Mouse (Mus musculus) embryonic fibroblast, embryonic 13.5 days (primary cell): Measurements from ENCODE around the gene Mcts2. TPM values are rescaled to one million over a fixed set of nuclear protein-coding genes. Genes with fewer than 3 reads are reported as not detected.

Source experiments
- H3K27ac ChIP-seq: 2 replicates; pipeline ENCODE4 v1.5.1; 2012; ENCODE audit warnings: low read length, control low read depth, inconsistent platforms; ENCODE audit not compliant: insufficient read depth
- H3K4me1 ChIP-seq: 2 replicates; pipeline ENCODE4 v1.6.1; 2011; ENCODE audit warnings: low read length; ENCODE audit not compliant: control insufficient read depth, insufficient read depth
- H3K4me3 ChIP-seq: 2 replicates; pipeline ENCODE4 v1.5.1; 2011; ENCODE audit warnings: mild to moderate bottlenecking, control low read depth, low read length; ENCODE audit not compliant: insufficient read depth
- CTCF ChIP-seq: IDR thresholded peaks from 2 replicates; pipeline ENCODE4 v1.5.1; 2011; ENCODE audit warnings: mild to moderate bottlenecking, control low read depth, low read length, moderate library complexity, borderline replicate concordance; ENCODE audit not compliant: insufficient read depth
- POLR2A ChIP-seq: IDR thresholded peaks from 2 replicates; pipeline ENCODE4 v1.6.1; 2011; ENCODE audit warnings: low read depth, mild to moderate bottlenecking, control low read depth, low read length, moderate library complexity
- polyA plus RNA-seq: library from polyadenylated mRNA; stranded (reverse); fragments of >200 nt; gene quantifications from 2 replicates; pipeline ENCODE4 v1.2.4, GENCODE M21; 2011; ENCODE audit warnings: low read depth; ENCODE audit not compliant: missing spikeins, insufficient read length

The Mcts2 gene
- polyA plus RNA-seq, 1 experiment: 24.5 TPM

DNA sequence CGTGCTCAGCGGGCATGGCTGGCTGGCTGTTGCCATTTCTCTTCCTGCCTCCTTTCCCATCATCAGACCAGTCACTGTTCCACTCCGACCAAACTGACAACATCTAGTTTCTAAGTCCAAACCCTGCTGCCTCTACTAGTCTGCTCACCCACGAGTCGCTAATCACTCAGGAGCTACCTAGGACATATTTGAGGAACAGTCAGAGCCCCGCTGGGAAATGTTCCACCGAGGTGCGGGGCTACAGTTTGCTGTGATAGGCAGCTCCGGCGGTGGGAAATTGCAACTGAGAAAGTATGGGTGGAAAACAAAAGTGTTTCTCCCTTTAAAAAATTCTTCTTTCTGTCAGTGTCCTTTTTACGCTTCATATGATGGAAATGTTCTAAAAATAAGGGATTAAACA is 30.8 kb downstream of the Mcts2 start:
- Histone ChIP-seq H3K27ac (no peak overlapping the region), H3K4me3 (no peak overlapping the region)
- TF ChIP-seq POLR2A (no peak), CTCF (no peak)

DNA sequence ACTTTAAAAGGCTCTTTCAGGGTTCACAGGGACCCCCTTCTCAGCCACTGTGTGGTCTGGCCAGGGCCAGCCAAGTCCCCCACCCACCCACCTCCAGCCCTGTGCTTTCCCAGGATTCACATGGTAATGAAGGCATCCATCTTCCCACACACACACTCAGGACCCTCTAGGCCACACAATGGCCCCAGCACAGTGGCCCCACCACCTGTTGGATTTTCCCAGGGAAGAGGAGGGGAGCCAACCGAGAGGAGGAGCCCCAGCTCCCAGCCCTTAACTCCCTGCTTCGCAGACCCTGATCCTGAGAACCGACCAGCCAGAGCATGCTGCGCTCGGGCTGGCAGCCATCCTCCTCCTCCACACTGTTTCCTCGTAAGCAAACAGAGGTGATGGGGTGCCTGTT is 31.2 kb downstream of the Mcts2 start:
- Histone ChIP-seq H3K27ac (no peak overlapping the region), H3K4me3 (no peak overlapping the region), H3K4me1 (no peaks in the 10 kb centered on the region)
- no peak for TF ChIP-seq CTCF

More for the DNA sequence above, 30.8 kb downstream of the Mcts2 start:
- no peaks in the 10 kb centered on the region for H3K4me1 ChIP-seq

DNA sequence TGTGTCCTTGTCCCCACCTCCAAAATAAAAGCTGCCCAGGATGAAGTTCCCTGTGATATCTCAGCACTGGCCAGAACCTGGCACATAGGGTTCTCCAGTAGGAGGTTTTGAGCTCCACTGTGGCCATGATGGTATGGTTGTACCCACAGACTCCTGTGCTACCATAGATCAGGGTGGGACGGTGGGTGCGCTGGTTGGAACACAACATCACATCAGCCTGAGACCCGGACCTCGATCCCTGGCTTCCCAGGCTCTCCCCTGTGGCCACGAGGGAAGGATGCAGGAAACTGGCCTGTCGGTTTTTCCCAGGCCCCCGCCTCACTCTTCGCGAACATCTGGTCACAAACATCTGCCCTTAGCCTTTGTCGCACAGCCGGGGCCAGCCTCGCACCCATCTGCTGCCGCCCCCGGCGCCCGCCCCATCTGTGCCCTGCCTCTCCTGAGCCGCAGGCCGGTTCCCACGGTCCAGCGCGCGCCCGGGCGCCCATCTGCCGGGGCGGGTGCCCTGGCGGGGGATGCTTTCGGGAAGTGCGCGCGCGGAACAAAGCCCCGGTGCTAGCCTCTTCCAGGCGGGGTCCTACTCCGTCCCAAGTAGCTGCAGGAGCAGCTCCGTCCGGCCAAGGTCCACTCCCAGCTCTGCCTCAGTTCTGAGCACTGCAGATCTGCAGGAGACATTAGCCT is 37.0 kb downstream of the Mcts2 start:
- TF ChIP-seq POLR2A (no peak), CTCF (no peak)
- H3K27ac ChIP-seq: no peak overlapping the region
- no peaks in the 10 kb centered on the region for H3K4me1 ChIP-seq
- no peak overlapping the region for H3K4me3 ChIP-seq

DNA sequence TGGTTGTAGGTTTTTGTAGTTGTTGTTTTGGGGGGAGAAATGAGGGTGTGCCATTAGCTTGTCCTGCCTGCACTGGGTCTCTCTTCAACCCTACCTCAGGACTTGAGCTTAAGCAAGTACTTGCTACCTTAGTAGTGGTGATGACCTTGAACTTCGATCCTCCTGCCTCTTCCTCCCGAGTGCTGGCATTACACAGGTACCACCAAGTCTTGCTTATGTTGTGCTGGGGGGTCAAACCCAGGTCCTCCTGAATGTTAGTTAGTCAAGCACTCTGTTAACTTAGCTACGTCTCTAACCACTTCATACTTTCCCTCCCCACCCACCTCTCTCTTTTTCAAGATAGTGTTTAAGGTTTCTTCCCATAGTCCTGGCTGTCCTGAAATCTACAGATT is 37.5 kb downstream of the Mcts2 start:
- Histone ChIP-seq H3K4me1 (0 out of 2 replicates have a peak, but pooled peaks cover 3% of the 10 kb centered on the region), H3K27ac (no peak overlapping the region), H3K4me3 (no peak overlapping the region)
- TF ChIP-seq POLR2A (no peak), CTCF (no peak)

DNA sequence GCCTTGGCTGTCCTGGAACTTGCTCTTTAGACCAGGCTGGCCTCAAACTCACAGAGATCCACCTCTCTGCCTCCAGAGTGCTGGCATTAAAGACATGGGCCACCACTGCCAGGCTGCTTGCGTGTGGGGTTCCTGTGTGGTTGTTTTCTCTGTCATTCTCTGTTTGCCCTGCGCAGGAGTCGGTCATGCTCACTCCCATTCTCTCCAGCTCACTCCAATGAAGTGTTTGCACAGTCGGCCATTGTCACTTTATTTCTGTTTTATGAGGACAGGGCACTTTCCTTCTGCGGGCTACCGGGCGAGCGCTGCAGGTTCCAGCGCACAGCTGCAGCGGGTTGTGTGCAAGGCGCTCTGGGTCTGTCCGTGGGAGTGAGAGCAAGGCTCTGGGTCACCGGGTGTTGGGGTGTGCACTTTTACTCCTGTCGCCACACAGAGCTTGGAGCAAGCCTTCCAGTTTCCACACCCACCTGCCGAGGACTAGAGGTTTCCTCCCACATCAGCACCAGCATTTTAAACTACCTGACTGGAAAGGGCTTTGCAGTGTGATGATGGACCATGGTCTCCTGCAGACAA is 38.4 kb downstream of the Mcts2 start:
- Histone ChIP-seq H3K4me3 (no peak overlapping the region), H3K27ac (no peak overlapping the region), H3K4me1 (peaks cover 7% of the 10 kb centered on the region; the same call in 1 of the 2 replicates)
- TF ChIP-seq POLR2A: no peak
- no peak for TF ChIP-seq CTCF

DNA sequence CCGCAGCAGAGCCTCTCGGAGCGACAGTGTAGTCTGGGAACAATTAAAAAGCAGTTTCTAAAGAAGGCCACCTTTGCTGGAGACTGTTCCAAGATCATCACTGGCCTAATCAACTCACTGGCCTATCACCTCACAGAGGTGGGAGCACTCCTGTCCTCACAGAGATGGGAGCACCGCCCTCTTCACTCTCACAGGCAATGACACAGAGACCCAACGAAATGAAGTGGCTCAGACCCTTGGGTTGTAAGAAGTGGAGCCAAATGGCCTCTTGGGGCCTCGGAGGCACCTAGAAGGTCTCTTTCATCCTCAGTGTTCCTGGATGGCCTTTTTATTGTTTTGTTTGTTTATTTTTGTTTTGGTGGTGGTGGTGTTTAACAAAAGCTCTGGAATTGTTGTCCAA is 39.4 kb downstream of the Mcts2 start:
- Histone ChIP-seq H3K4me1 (peaks cover 7% of the 10 kb centered on the region; the same call in 1 of the 2 replicates), H3K27ac (no peak overlapping the region), H3K4me3 (no peak overlapping the region)
- no peak for TF ChIP-seq POLR2A
- TF ChIP-seq CTCF: no peak

DNA sequence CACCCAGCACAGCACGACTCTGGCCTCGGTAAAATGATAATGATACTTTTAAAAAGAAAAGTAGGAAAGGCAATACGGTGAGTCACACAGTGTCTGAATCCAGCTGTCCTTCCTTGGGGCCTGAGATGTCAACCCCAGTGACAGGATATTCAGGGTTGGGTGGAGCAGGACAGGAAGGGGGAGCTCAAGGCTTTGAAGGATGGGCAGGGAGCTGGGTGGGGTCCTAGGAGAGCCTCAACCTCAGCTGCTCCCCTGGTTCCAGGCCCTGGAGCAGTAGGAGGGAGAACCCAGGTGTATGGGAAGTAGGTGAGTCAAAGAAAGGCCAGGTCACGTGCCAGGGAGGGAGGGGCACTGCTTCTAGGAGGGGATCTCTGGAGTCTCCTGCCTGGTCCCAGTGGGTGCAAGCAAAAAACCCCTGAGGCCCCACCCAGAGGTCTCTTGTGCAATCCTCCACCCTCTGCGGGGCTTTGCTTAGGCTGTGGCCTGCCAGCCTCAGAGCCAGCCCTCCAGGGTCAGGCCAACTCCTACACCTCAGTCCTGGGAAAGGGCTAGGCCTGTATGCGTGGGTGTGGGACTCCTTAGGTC is 40.0 kb downstream of the Mcts2 start:
- Histone ChIP-seq H3K4me1 (peaks cover 7% of the 10 kb centered on the region; the same call in 1 of the 2 replicates), H3K4me3 (no peak overlapping the region)
- TF ChIP-seq CTCF (no peak), POLR2A (no peak)

DNA sequence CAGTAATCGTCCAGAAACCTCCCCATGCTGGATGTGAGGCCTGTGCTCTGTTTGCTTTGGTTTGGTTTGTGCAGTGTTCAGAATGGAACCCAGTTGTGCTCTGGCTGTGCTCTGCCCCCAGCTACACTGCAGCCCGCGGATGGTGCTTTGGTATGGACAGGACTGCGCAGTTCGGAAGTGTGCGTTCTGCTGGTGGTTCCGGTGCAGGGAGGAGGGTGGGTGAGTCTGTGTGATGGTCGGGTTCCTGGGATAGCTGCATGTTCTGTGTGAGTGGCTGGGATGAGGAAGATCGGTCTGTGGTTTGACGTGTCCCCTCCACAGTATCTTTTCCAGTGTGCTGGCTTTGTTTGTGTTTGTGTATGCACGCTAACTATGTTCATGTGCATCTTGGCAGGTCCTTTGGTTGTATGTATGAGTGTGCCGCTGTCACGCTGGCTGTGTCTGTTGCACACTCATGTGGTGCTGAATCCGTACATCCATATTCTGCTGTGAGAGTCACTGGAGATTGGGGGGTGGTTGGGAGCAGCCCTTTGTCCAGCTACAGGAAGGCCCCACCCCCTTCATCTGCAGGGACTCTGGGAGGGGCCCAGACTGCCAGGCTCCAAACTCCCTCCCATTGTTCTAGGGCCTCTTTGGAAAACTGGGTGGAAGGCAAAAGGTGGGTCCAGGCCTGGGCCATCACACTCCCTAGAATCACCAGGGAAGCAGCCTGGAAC is 41.1 kb downstream of the Mcts2 start:
- Histone ChIP-seq H3K4me3 (no peak overlapping the region), H3K4me1 (peaks cover 7% of the 10 kb centered on the region; the same call in 1 of the 2 replicates)
- no peak for TF ChIP-seq CTCF

More for the DNA sequence above, 40.0 kb downstream of the Mcts2 start:
- no peak overlapping the region for H3K27ac ChIP-seq

DNA sequence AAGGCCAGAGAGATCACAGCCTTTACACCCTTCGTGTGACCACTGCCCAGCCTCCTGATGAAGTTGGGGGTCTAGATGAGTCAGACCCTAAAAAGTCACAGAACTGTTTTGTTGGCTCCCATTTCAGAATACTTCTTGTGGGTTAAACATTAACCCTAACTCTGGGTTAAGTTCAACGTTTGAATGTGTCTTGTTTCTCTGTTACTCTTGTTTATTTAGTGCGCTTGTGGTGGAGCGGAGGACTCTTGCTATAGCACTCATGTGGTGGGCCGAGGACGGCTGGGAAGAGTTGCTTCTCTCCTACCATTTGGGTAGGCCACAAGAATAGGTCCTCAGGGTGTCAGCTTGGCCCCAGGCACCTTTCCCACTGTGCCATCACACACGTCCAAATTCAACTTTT is 41.8 kb downstream of the Mcts2 start:
- Histone ChIP-seq H3K4me3 (no peak overlapping the region), H3K27ac (no peak overlapping the region), H3K4me1 (peaks cover 7% of the 10 kb centered on the region; the same call in 1 of the 2 replicates)
- TF ChIP-seq POLR2A: no peak
- no peak for TF ChIP-seq CTCF

More for the DNA sequence above, 41.1 kb downstream of the Mcts2 start:
- no peak overlapping the region for H3K27ac ChIP-seq
